Mouse (Mus musculus): Measurements from ENCODE around the gene Spata18.

- no peak for TF ChIP-seq CTCF (IDR thresholded peaks at IDR 0.05; ENCODE audit: insufficient read depth, low read length)
- TF ChIP-seq POLR2A (IDR thresholded peaks at IDR 0.05; ENCODE audit: borderline replicate concordance, extremely low read depth, low read depth, low read length): no peak
Observed at GRCm38 (mm10) chr5:73683221-73683620, 32.0 kb downstream of the Spata18 start.
